Mouse (Mus musculus) olfactory bulb, adult 2 months (tissue): ENCODE results near the gene Ldlr. TPM values are rescaled to one million over a fixed set of nuclear protein-coding genes. Genes with fewer than 3 reads are reported as not detected.
A peak's percentile ranks its signal among the peaks of the same experiment; 100 is the strongest.

Experiments used
- H3K27ac ChIP-seq: fragments of 200-500 bp; 2 replicates; pipeline ENCODE4 v1.5.1; 2012; ENCODE audit warnings: low read depth, low read length; ENCODE audit not compliant: insufficient read depth
- H3K4me1 ChIP-seq: fragments of 200-500 bp; 2 replicates; pipeline ENCODE4 v1.6.1; 2012; ENCODE audit warnings: low read length; ENCODE audit not compliant: control insufficient read depth, insufficient read depth
- H3K4me3 ChIP-seq: fragments of 200-500 bp; 2 replicates; pipeline ENCODE4 v1.5.1; 2012; ENCODE audit warnings: mild to moderate bottlenecking, low read depth, low read length, moderate library complexity; ENCODE audit not compliant: insufficient read depth
- CTCF ChIP-seq: fragments of 200-500 bp; IDR thresholded peaks from 2 replicates; pipeline ENCODE4 v1.5.1; 2012; ENCODE audit warnings: low read depth, mild to moderate bottlenecking, low read length, moderate library complexity; ENCODE audit not compliant: insufficient read depth
- POLR2A ChIP-seq: fragments of 200-500 bp; IDR thresholded peaks from 2 replicates; pipeline ENCODE4 v1.6.1; 2012; ENCODE audit warnings: mild to moderate bottlenecking, low read depth, low read length, moderate library complexity; ENCODE audit not compliant: insufficient read depth
- WGBS: fragments of 180-500 bp; shearing (Covaris S2); methylation state at CpG from one replicate; pipeline ENCODE4 v1.1.7; 2018; 5-methylcytosine and 5-hydroxymethylcytosine counted together
- polyA plus RNA-seq: library from polyadenylated mRNA; stranded (reverse); fragments of >200 nt; gene quantifications from 2 replicates; pipeline ENCODE4 v1.2.4, GENCODE M21; 2012; ENCODE audit warnings: low replicate concordance; ENCODE audit not compliant: missing spikeins, insufficient read depth, insufficient read length

Ldlr gene
- polyA plus RNA-seq, 1 experiment: not detected

DNA sequence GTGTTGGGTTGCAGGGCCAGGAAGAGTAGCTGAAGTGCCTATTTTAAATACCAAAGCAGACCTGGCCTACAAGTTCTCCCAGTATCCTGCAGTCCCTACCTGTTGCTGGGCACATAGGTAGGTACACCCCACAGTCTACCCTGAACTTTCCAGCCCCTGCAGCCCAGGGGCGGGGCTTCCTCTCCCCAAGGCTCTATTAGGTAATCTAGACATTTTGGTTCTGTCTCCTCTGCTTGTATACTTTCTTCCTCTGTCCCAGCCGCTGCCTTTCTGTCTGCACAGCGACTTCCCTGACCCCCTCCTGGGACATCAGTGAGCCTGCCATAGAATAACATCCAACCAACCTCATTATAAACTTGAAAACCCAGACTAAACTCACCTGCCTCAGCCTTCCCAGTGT, 27.1 kb downstream of the Ldlr start:
- H3K4me3 ChIP-seq: no peak overlapping the region
- TF ChIP-seq POLR2A: no peak
- no peak for TF ChIP-seq CTCF
- H3K27ac ChIP-seq: no peak overlapping the region
- H3K4me1 ChIP-seq: peaks cover 6% of the 10 kb centered on the region
- 92% methylated on average over 3 of the region's 3 CpGs for WGBS

- H3K4me3 ChIP-seq: no peak overlapping the region
- TF ChIP-seq POLR2A: no peak
- TF ChIP-seq CTCF: no peak
- H3K27ac ChIP-seq: no peak overlapping the region
- H3K4me1 ChIP-seq: peaks cover 6% of the 10 kb centered on the region
- WGBS: 54% methylated on average over 6 of the region's 6 CpGs
These were observed 28.1 kb downstream of the Ldlr start for GRCm38 (mm10) chr9:21751347-21751746.

DNA sequence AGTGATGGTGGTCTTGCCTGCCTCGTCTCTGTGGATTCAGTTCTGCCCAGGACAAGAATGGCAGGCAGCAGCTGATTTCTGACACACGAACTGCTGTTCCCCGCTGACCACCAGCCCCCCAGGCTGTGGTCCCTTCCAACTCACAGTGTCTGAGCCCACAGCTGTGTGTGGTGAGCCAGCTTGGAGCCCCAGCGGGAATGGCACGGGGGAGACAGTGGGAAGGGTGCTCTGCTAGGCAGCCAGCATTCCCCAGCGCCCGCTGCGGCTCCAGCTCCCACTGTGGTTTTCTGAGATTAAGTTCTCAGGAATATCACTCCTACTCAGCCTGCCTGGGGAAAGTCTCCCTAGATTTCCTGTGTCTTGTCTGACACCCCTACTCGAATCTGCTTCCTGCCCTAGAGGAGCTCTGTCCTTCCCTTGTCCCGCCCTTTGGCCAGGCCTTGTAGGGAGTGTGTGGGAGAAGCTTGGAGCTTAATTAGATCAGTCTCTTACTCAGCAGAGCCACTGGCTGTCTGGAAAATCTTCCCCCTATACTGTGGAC, 29.0 kb downstream of the Ldlr start:
- Histone ChIP-seq H3K4me1 (peaks cover 6% of the 10 kb centered on the region), H3K27ac (no peak overlapping the region), H3K4me3 (no peak overlapping the region)
- 61% methylated on average over 10 of the region's 10 CpGs for WGBS
- no peak for TF ChIP-seq CTCF
- TF ChIP-seq POLR2A: no peak

- TF ChIP-seq CTCF: no peak
- no peak for TF ChIP-seq POLR2A
- 66% methylated on average over 2 of the region's 2 CpGs for WGBS
- H3K4me1 ChIP-seq: peaks cover 6% of the 10 kb centered on the region
- H3K27ac ChIP-seq: no peak overlapping the region
- H3K4me3 ChIP-seq: no peak overlapping the region
These were observed 30.7 kb downstream of the Ldlr start for GRCm38 (mm10) chr9:21754003-21754402.

DNA sequence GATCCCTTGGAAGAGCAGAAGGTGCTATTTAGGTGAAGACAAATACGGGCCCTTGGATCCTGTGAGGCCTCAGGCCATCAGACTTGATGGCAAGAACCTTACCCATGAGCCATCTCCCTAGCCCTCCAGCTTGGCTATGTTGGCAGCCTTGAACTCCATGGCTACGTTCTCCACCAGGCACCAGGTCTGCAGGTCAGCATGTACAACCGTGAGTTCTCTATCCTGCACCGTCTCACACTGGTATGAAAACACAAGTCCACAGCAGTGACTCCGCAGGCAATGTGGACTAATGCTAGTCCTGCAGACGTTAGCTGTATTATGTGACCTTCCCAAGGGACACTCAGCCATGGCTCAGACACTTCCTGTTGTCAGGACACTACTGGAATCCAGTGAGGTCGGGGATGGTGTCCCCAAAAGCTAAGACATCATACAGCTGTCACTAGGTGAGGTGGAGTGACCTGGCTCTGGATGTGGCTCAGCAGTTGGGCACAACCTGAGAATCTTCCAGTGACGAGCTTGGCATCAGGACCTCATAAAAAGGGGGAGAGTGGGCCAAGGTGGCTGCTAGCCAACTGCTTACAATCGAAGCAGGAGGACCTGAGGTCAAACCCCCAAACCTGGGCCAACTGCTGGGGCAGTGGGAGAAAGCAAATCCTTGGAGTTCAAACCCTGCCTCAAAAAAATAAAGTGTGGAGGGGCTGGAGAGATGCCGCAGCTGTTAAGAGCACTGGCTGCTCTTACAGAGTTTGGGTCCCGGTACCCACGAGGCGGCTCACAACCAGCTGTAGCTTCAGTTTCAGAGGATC, 31.4 kb downstream of the Ldlr start:
- TF ChIP-seq POLR2A (no peak), CTCF (no peak)
- H3K4me3 ChIP-seq: no peak overlapping the region
- peaks cover 8% of the 10 kb centered on the region for H3K4me1 ChIP-seq
- H3K27ac ChIP-seq: no peak overlapping the region
- WGBS: 72% methylated on average over 13 of the region's 13 CpGs

DNA sequence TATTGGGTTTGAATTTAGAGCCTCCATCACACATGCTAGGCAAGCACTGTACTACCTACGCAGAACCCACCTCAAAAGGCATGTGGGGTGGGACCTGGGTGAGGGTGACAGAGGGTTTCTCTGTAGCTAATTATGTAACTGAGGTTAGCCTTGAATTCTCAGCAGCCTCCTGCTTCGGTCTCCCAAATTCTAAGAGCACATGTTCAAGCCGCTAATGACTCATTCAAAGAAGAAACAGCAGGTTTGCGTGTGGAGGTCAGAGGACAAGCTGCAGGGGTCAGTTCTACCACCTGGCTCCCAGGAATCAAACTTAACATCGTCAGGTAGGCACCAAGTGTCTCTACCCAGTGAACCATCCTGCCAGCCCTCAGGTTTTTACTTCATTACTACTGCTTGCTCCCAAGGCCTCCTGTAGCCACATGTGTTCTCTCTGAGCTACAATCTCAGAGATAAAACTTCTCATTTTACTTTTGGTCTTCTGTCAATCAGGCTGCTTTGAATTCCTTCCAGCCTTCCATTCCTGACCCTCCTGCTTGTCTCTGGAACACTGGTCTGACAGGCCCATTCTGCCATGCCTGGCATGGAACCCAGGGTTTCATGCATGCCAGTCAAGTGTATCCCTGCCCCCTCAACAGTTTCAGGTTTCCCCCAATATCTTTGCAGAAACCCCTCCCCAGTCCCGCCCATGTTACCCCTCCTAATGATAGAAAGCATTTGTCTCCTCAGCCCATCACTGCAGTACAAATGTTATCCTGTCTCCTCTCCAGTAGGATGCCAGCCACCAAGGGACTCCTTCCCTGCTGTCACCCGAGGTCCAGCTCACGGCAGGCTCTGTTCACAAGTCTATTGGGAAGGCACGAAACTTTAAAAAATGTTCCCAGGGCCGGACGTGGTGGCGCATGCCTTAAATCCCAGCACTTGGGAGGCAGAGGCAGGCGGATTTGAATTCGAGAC, 35.6 kb downstream of the Ldlr start:
- Histone ChIP-seq H3K4me3 (no peak overlapping the region), H3K27ac (no peak overlapping the region), H3K4me1 (peaks cover 5% of the 10 kb centered on the region)
- TF ChIP-seq CTCF (no peak), POLR2A (no peak)
- WGBS: 60% methylated on average over 14 of the region's 14 CpGs

- TF ChIP-seq POLR2A (no peak), CTCF (no peak)
- Histone ChIP-seq H3K4me3 (peak overlapping the region; percentile 92), H3K4me1 (peaks cover 5% of the 10 kb centered on the region), H3K27ac (no peak overlapping the region)
- WGBS: 1% methylated on average over 20 of the region's 20 CpGs
These were observed 36.4 kb downstream of the Ldlr start for GRCm38 (mm10) chr9:21759718-21760117.

GRCm38 (mm10) chr9:21760155-21761088, 37.1 kb downstream of the Ldlr start, which contains the start of gene Spc24:
Gene Spc24, minus strand, starts transcription at chr9:21760303.
- no peak within 1 kb of the TSS for H3K27ac ChIP-seq
- under 1% methylated on average over 54 of the region's 54 CpGs for WGBS
- H3K4me1 ChIP-seq: peaks cover 5% of the 10 kb centered on the region
- no peak for TF ChIP-seq CTCF
- no peak for TF ChIP-seq POLR2A
- H3K4me3 ChIP-seq: peak within 1 kb of the TSS; percentile 92
